Mouse (Mus musculus): ENCODE data around the gene Slc44a2. TPM values are rescaled to one million over a fixed set of nuclear protein-coding genes. Genes with fewer than 3 reads are reported as not detected.

Gene Slc44a2
- polyA plus RNA-seq (2015; fragmentation: Nextera tagmentation; extraction: Ambion mirVana), result 12.8 and 14.4 TPM in 2 replicates

DNA sequence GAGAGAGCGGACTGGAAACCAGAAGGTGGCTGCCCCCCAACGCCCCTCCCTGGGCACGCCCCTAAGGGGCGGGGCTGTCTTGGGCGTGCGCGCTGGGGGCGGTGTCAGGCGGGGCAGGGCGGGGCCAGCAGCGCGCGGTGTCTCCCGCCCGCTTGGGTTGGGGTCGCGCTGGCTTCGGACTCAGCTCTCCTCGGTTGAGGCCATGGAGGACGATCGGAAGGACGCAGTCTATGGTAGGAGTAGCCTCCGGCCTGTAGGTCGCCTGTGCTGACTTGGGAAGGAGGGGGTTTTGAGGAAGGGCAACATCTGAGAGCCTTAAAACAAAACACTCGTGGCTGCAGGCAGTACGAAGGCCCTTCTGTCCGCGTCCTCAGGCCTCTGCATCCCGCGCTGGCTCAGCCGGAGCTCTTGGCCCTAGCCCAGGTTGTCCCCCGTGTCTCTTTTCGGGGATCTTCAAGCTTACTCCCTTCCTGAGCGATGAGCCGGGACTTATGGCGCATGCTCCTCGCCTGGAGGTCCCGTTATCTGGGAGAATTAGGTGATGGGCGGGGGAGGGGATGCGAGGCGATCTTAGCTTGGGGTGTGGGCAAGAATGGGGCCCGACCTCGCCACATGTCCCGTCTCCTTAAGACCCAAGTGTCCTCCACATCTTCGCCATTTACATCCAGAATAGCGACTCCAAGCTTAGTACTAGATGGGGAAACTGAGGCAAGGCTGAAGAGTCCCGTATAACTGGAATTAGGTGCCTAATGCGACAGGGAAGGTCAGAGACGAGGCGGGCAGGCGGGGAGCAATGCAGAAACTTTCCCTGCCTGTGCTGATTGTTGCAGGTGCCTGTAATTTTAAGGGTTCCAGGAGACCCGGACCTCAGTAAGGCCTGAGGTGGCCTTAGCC lies at the start of gene Slc44a2:
Slc44a2 (plus strand) TSS at position 80 of the 894 bp plus-strand sequence.
- TF ChIP-seq EP300 (IDR thresholded peaks at IDR 0.05; ENCODE audit: low read depth), result no peak
- TF ChIP-seq CTCF (IDR thresholded peaks at IDR 0.05; ENCODE audit: low read depth), result no peak
- WGBS (ENCODE audit: insufficient replicate concordance), result 2% methylated on average over 51 of the region's 52 CpGs
- peak; percentile 92 for DNase-seq
- Histone ChIP-seq H3K27me3 (ENCODE audit: insufficient read depth, low read length) (no peaks in the 10 kb centered on the region), H3K36me3 (replicated peaks; ENCODE audit: insufficient read depth, low read length) (no peaks in the 10 kb centered on the region; the same call in 1 of the 2 replicates), H3K9ac (replicated peaks) (peak within 1 kb of the TSS; percentile 68), H3K4me2 (ENCODE audit: low read depth, low read length) (peak within 1 kb of the TSS; percentile 76), H3K9me3 (ENCODE audit: low read length) (no peaks in the 10 kb centered on the region), H3K4me1 (ENCODE audit: insufficient read depth) (peaks cover 22% of the 10 kb centered on the region), H3K27ac (ENCODE audit: low read depth) (peak within 1 kb of the TSS; percentile 73), H3K4me3 (ENCODE audit: low read depth, low read length) (peak within 1 kb of the TSS; percentile 62)
- ATAC-seq, result peak; percentile 91

DNA sequence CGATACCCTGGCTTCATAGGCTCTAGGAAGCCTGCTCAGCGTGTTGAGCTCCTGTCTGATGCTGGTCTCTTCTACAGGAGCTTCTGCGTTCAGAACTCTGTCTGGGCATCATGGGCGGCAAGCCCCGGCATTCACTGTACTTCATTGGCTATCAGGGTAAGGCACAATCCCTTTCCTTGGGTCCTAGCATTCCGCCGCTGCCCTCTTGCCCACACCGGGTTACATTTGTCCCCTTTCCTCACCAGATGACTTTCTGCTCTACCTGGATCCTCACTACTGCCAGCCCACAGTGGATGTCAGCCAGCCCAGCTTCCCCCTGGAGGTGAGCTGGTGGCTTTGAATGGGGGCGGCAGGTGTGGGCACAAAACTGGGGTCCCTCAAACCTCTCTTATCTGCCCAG lies 48.1 kb upstream of the Slc44a2 start:
- H3K36me3 ChIP-seq (replicated peaks; ENCODE audit: insufficient read depth, low read length), result peaks cover 97% of the 10 kb centered on the region
- WGBS (ENCODE audit: insufficient replicate concordance), result 92% methylated on average over 9 of the region's 9 CpGs
- TF ChIP-seq EP300 (IDR thresholded peaks at IDR 0.05; ENCODE audit: low read depth) (no peak), CTCF (IDR thresholded peaks at IDR 0.05; ENCODE audit: low read depth) (no peak)

DNA sequence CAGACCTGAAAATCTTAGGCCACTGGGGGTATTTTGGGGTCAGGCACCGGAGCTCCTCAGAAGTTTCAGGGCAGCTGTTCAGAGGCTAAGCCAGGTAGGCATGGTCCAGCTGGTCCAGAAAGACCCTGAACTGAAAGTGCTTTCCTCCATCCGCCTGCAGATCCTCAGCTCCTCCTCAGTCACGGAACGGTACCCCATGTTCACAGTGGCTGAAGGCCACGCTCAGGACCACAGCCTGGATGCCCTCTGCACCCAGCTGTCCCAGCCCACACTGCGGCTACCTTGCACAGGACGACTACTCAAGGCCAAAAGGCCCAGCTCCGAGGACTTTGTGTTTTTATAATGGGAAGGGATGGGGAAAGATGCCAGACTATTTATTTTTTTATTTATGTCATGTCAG lies 47.4 kb upstream of the Slc44a2 start:
- no peak for DNase-seq
- TF ChIP-seq EP300 (IDR thresholded peaks at IDR 0.05; ENCODE audit: low read depth) (no peak), CTCF (IDR thresholded peaks at IDR 0.05; ENCODE audit: low read depth) (no peak)
- peaks cover 4% of the 10 kb centered on the region; the same call in 1 of the 2 replicates for H3K4me1 ChIP-seq (ENCODE audit: insufficient read depth)
- no peak overlapping the region for H3K9ac ChIP-seq (replicated peaks)
- no peak for ATAC-seq
- H3K36me3 ChIP-seq (replicated peaks; ENCODE audit: insufficient read depth, low read length), result peaks cover 98% of the 10 kb centered on the region
- H3K4me2 ChIP-seq (ENCODE audit: low read depth, low read length), result no peak overlapping the region
- H3K9me3 ChIP-seq (ENCODE audit: low read length), result no peaks in the 10 kb centered on the region
- 80% methylated on average over 8 of the region's 8 CpGs for WGBS (ENCODE audit: insufficient replicate concordance)
- no peaks in the 10 kb centered on the region for H3K27me3 ChIP-seq (ENCODE audit: insufficient read depth, low read length)
- no peak overlapping the region for H3K27ac ChIP-seq (ENCODE audit: low read depth)
- no peak overlapping the region for H3K4me3 ChIP-seq (ENCODE audit: low read depth, low read length)

More for the DNA sequence above, 48.1 kb upstream of the Slc44a2 start:
- Histone ChIP-seq H3K27ac (ENCODE audit: low read depth) (no peak overlapping the region), H3K9me3 (ENCODE audit: low read length) (no peaks in the 10 kb centered on the region), H3K9ac (replicated peaks) (no peak overlapping the region), H3K4me1 (ENCODE audit: insufficient read depth) (peaks cover 4% of the 10 kb centered on the region; the same call in 1 of the 2 replicates), H3K4me2 (ENCODE audit: low read depth, low read length) (no peak overlapping the region), H3K27me3 (ENCODE audit: insufficient read depth, low read length) (no peaks in the 10 kb centered on the region), H3K4me3 (ENCODE audit: low read depth, low read length) (no peak overlapping the region)
- ATAC-seq (no peak), DNase-seq (no peak)

DNA sequence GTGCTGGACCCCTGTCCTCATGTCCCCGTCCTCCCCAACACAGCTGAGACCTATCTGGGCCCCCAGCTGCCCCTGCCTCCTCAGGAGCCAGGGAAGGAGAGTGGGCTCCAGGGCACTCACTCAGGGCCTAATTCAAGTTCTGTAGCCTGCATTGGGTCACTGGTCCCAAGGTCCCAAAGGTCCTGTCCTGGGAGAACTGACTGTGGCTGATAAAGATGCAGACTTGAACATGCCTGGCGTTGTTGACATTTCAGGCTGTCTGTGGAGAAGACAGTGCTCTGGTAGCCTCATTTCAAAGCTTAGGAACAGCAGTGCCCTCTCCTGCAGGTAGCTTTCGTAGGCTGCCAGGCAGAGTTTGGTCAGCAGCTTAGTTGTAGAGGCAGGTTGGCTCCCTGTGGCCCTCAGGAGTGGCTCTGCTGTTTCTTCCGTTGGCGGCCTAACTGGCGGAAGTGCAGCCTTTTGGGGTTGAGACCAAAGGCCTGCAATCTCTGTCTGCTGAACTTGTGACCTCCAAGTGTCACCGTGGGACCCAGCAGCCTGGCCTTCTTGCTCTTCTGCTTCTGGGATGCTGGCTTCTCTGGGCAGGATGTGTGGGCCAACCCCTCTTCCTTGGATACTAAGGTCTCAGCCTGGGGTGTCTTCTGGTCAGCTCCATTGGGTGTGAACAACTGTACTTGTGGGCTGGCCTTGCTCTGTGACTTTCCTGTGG lies 46.8 kb upstream of the Slc44a2 start:
- no peak for ATAC-seq
- Histone ChIP-seq H3K4me1 (ENCODE audit: insufficient read depth) (peaks cover 4% of the 10 kb centered on the region; the same call in 1 of the 2 replicates), H3K4me2 (ENCODE audit: low read depth, low read length) (no peak overlapping the region), H3K27ac (ENCODE audit: low read depth) (peak overlapping the region; percentile 44; the same call in 1 of the 2 replicates), H3K9me3 (ENCODE audit: low read length) (no peaks in the 10 kb centered on the region), H3K36me3 (replicated peaks; ENCODE audit: insufficient read depth, low read length) (peaks cover 96% of the 10 kb centered on the region), H3K9ac (replicated peaks) (no peak overlapping the region), H3K27me3 (ENCODE audit: insufficient read depth, low read length) (no peaks in the 10 kb centered on the region), H3K4me3 (ENCODE audit: low read depth, low read length) (no peak overlapping the region)
- TF ChIP-seq EP300 (IDR thresholded peaks at IDR 0.05; ENCODE audit: low read depth) (no peak), CTCF (IDR thresholded peaks at IDR 0.05; ENCODE audit: low read depth) (no peak)
- WGBS (ENCODE audit: insufficient replicate concordance), result 78% methylated on average over 7 of the region's 7 CpGs
- no peak for DNase-seq

DNA sequence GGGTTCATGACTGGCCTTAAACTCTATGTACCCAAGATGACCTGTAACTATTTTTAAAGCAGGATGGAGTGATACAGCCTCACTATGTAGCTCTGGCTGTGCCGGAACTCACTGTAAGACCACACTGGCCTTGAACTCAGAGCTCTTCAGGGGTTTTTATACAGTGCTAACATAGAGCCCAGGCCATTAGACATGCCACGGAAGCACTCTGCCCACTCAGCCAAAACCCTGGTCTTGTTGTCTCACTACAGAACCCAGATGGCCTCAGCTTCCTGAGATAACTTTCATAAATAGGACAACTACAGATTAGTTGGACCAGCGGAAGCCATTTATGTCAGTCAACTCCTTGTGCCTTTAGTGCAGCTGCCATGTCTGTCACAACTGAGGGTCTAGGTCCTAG lies 46.2 kb upstream of the Slc44a2 start:
- no peak for DNase-seq
- peak; percentile 12; the same call in 1 of the 2 replicates for ATAC-seq
- Histone ChIP-seq H3K9ac (replicated peaks) (no peak overlapping the region), H3K4me2 (ENCODE audit: low read depth, low read length) (no peak overlapping the region), H3K27ac (ENCODE audit: low read depth) (peak overlapping the region; percentile 44; the same call in 1 of the 2 replicates), H3K27me3 (ENCODE audit: insufficient read depth, low read length) (no peaks in the 10 kb centered on the region), H3K36me3 (replicated peaks; ENCODE audit: insufficient read depth, low read length) (peaks cover 96% of the 10 kb centered on the region), H3K4me3 (ENCODE audit: low read depth, low read length) (no peak overlapping the region), H3K9me3 (ENCODE audit: low read length) (no peaks in the 10 kb centered on the region), H3K4me1 (ENCODE audit: insufficient read depth) (peaks cover 7% of the 10 kb centered on the region)
- WGBS (ENCODE audit: insufficient replicate concordance), result 64% methylated on average over 3 of the region's 3 CpGs
- 0 out of 2 replicates have a peak, but pooled peaks have one; percentile 15 for TF ChIP-seq EP300 (IDR thresholded peaks at IDR 0.05; ENCODE audit: low read depth)
- TF ChIP-seq CTCF (IDR thresholded peaks at IDR 0.05; ENCODE audit: low read depth), result no peak
